Mouse (Mus musculus) cerebellum, adult 18-20 months (tissue): ENCODE measurements around the gene Phospho1.

Experiments used
- DNase-seq, 2 experiments: peaks; one replicate each; pipeline ENCODE4 v3.0.0; 2021

The Phospho1 gene

GRCm38 (mm10) chr11:95824071-95824876 lies at the start of gene Phospho1:
Phospho1 (plus strand) TSS chr11:95824499.
- DNase-seq, result peak; percentile 94 to 95

GRCm38 (mm10) chr11:95777323-95778297 lies 46.7 kb upstream of the Phospho1 start:
- no peak for DNase-seq

GRCm38 (mm10) chr11:95778831-95779251 lies 45.5 kb upstream of the Phospho1 start:
- DNase-seq, result no peak

- no peak for DNase-seq
Observed at GRCm38 (mm10) chr11:95779366-95779765, 44.9 kb upstream of the Phospho1 start.

- DNase-seq, result no peak
Observed at GRCm38 (mm10) chr11:95780480-95780879, 43.8 kb upstream of the Phospho1 start.

- DNase-seq, result no peak
Observed at GRCm38 (mm10) chr11:95781557-95781956, 42.7 kb upstream of the Phospho1 start.

GRCm38 (mm10) chr11:95783457-95783856 lies 40.8 kb upstream of the Phospho1 start:
- DNase-seq, result no peak

- DNase-seq, result no peak
Observed at GRCm38 (mm10) chr11:95783958-95784357, 40.3 kb upstream of the Phospho1 start.

- DNase-seq, result no peak
Observed at GRCm38 (mm10) chr11:95785675-95786074, 38.6 kb upstream of the Phospho1 start.

GRCm38 (mm10) chr11:95786511-95786910 lies 37.8 kb upstream of the Phospho1 start:
- DNase-seq, result no peak

- no peak for DNase-seq
Observed at GRCm38 (mm10) chr11:95789451-95789891, 34.8 kb upstream of the Phospho1 start.

GRCm38 (mm10) chr11:95791787-95792186 lies 32.5 kb upstream of the Phospho1 start:
- peak; percentile 45 to 46 for DNase-seq

- DNase-seq, result no peak
Observed at GRCm38 (mm10) chr11:95792950-95793509, 31.3 kb upstream of the Phospho1 start.

- no peak for DNase-seq
Observed at GRCm38 (mm10) chr11:95794201-95794600, 30.1 kb upstream of the Phospho1 start.

GRCm38 (mm10) chr11:95795582-95795981 lies 28.7 kb upstream of the Phospho1 start:
- no peak for DNase-seq

GRCm38 (mm10) chr11:95805010-95805409 lies 19.3 kb upstream of the Phospho1 start:
- no peak for DNase-seq

GRCm38 (mm10) chr11:95805527-95805926 lies 18.8 kb upstream of the Phospho1 start:
- no peak for DNase-seq

- no peak for DNase-seq
Observed at GRCm38 (mm10) chr11:95807884-95808283, 16.4 kb upstream of the Phospho1 start.

GRCm38 (mm10) chr11:95808448-95809011 lies 15.8 kb upstream of the Phospho1 start:
- DNase-seq, result no peak

- no peak for DNase-seq
Observed at GRCm38 (mm10) chr11:95809603-95810002, 14.7 kb upstream of the Phospho1 start.

- no peak for DNase-seq
Observed at GRCm38 (mm10) chr11:95810828-95811227, 13.5 kb upstream of the Phospho1 start.

GRCm38 (mm10) chr11:95811741-95812140 lies 12.6 kb upstream of the Phospho1 start:
- DNase-seq, result no peak

- DNase-seq, result no peak
Observed at GRCm38 (mm10) chr11:95812224-95812623, 12.1 kb upstream of the Phospho1 start.
